Mouse (Mus musculus): ENCODE measurements at regions not wholly inside any gene's neighbourhood (a gene's known extent, or its start where the extent isn't known, plus 50 kb on each side); places are given as distances from the start of the nearest gene placed in this dataset.

GRCm38 (mm10) chr11:31755858-31756257 lies 84.2 kb upstream of the Bod1 start:
- DNase-seq, result no peak
- H3K27ac ChIP-seq (ENCODE audit: control insufficient read depth, insufficient read depth, low read length), result no peak overlapping the region
- H3K4me3 ChIP-seq (ENCODE audit: control insufficient read depth, insufficient read depth, low read length), result no peak overlapping the region
- no peaks in the 10 kb centered on the region for H3K36me3 ChIP-seq (ENCODE audit: control insufficient read depth, insufficient read depth, low read length)
- no peak for TF ChIP-seq CTCF (IDR thresholded peaks at IDR 0.05; ENCODE audit: borderline replicate concordance, control insufficient read depth, extremely low read depth, insufficient read depth, low read length, poor library complexity)
- TF ChIP-seq POLR2A (IDR thresholded peaks at IDR 0.05; ENCODE audit: control insufficient read depth, extremely low read depth, insufficient read depth, low read length, poor library complexity), result no peak
- H3K4me1 ChIP-seq (replicated peaks; ENCODE audit: control insufficient read depth, insufficient read depth, low read length), result peaks cover 20% of the 10 kb centered on the region
- 94% methylated on average over 3 of the region's 3 CpGs for WGBS
- H3K27me3 ChIP-seq (ENCODE audit: control insufficient read depth, insufficient read depth, low read length), result no peaks in the 10 kb centered on the region

- no peak overlapping the region for H3K4me3 ChIP-seq (ENCODE audit: control insufficient read depth, insufficient read depth, low read length)
- no peak for DNase-seq
- H3K4me1 ChIP-seq (replicated peaks; ENCODE audit: control insufficient read depth, insufficient read depth, low read length), result peaks cover 24% of the 10 kb centered on the region
- no peak for TF ChIP-seq CTCF (IDR thresholded peaks at IDR 0.05; ENCODE audit: borderline replicate concordance, control insufficient read depth, extremely low read depth, insufficient read depth, low read length, poor library complexity)
- no peak for TF ChIP-seq POLR2A (IDR thresholded peaks at IDR 0.05; ENCODE audit: control insufficient read depth, extremely low read depth, insufficient read depth, low read length, poor library complexity)
- 85% methylated on average over 10 of the region's 10 CpGs for WGBS
- H3K27me3 ChIP-seq (ENCODE audit: control insufficient read depth, insufficient read depth, low read length), result no peaks in the 10 kb centered on the region
- no peaks in the 10 kb centered on the region for H3K36me3 ChIP-seq (ENCODE audit: control insufficient read depth, insufficient read depth, low read length)
- H3K27ac ChIP-seq (ENCODE audit: control insufficient read depth, insufficient read depth, low read length), result no peak overlapping the region
These were observed 84.9 kb upstream of the Bod1 start for GRCm38 (mm10) chr11:31756355-31757145.

- peak; percentile 52 for DNase-seq
- TF ChIP-seq POLR2A (IDR thresholded peaks at IDR 0.05; ENCODE audit: control insufficient read depth, extremely low read depth, insufficient read depth, low read length, poor library complexity) (no peak), CTCF (IDR thresholded peaks at IDR 0.05; ENCODE audit: borderline replicate concordance, control insufficient read depth, extremely low read depth, insufficient read depth, low read length, poor library complexity) (no peak)
- 38% methylated on average over 9 of the region's 9 CpGs for WGBS
- Histone ChIP-seq H3K27ac (ENCODE audit: control insufficient read depth, insufficient read depth, low read length) (peak overlapping the region; percentile 92), H3K4me1 (replicated peaks; ENCODE audit: control insufficient read depth, insufficient read depth, low read length) (peaks cover 26% of the 10 kb centered on the region), H3K27me3 (ENCODE audit: control insufficient read depth, insufficient read depth, low read length) (no peaks in the 10 kb centered on the region), H3K4me3 (ENCODE audit: control insufficient read depth, insufficient read depth, low read length) (no peak overlapping the region), H3K36me3 (ENCODE audit: control insufficient read depth, insufficient read depth, low read length) (no peaks in the 10 kb centered on the region)
These were observed 88.4 kb upstream of the Bod1 start for GRCm38 (mm10) chr11:31759868-31760765.

- 65% methylated on average over 3 of the region's 3 CpGs for WGBS
- peaks cover 26% of the 10 kb centered on the region for H3K4me1 ChIP-seq (replicated peaks; ENCODE audit: control insufficient read depth, insufficient read depth, low read length)
These were observed 92.2 kb upstream of the Bod1 start for GRCm38 (mm10) chr11:31763856-31764255.

GRCm38 (mm10) chr11:31766296-31766695 lies 94.6 kb upstream of the Bod1 start:
- H3K27me3 ChIP-seq (ENCODE audit: control insufficient read depth, insufficient read depth, low read length), result no peaks in the 10 kb centered on the region
- H3K4me1 ChIP-seq (replicated peaks; ENCODE audit: control insufficient read depth, insufficient read depth, low read length), result peaks cover 2% of the 10 kb centered on the region
- no peak for TF ChIP-seq CTCF (IDR thresholded peaks at IDR 0.05; ENCODE audit: borderline replicate concordance, control insufficient read depth, extremely low read depth, insufficient read depth, low read length, poor library complexity)
- TF ChIP-seq POLR2A (IDR thresholded peaks at IDR 0.05; ENCODE audit: control insufficient read depth, extremely low read depth, insufficient read depth, low read length, poor library complexity), result no peak
- no peak overlapping the region for H3K27ac ChIP-seq (ENCODE audit: control insufficient read depth, insufficient read depth, low read length)
- WGBS, result 94% methylated on average over 5 of the region's 5 CpGs
- DNase-seq, result no peak
- no peaks in the 10 kb centered on the region for H3K36me3 ChIP-seq (ENCODE audit: control insufficient read depth, insufficient read depth, low read length)
- H3K4me3 ChIP-seq (ENCODE audit: control insufficient read depth, insufficient read depth, low read length), result no peak overlapping the region

More at GRCm38 (mm10) chr11:31763856-31764255, 92.2 kb upstream of the Bod1 start:
- Histone ChIP-seq H3K36me3 (ENCODE audit: control insufficient read depth, insufficient read depth, low read length) (no peaks in the 10 kb centered on the region), H3K4me3 (ENCODE audit: control insufficient read depth, insufficient read depth, low read length) (no peak overlapping the region), H3K27ac (ENCODE audit: control insufficient read depth, insufficient read depth, low read length) (no peak overlapping the region), H3K27me3 (ENCODE audit: control insufficient read depth, insufficient read depth, low read length) (no peaks in the 10 kb centered on the region)
- TF ChIP-seq POLR2A (IDR thresholded peaks at IDR 0.05; ENCODE audit: control insufficient read depth, extremely low read depth, insufficient read depth, low read length, poor library complexity) (no peak), CTCF (IDR thresholded peaks at IDR 0.05; ENCODE audit: borderline replicate concordance, control insufficient read depth, extremely low read depth, insufficient read depth, low read length, poor library complexity) (no peak)
- no peak for DNase-seq

- 86% methylated on average over 10 of the region's 10 CpGs for WGBS
- Histone ChIP-seq H3K27me3 (ENCODE audit: control insufficient read depth, insufficient read depth, low read length) (no peaks in the 10 kb centered on the region), H3K36me3 (ENCODE audit: control insufficient read depth, insufficient read depth, low read length) (no peaks in the 10 kb centered on the region), H3K4me3 (ENCODE audit: control insufficient read depth, insufficient read depth, low read length) (no peak overlapping the region), H3K27ac (ENCODE audit: control insufficient read depth, insufficient read depth, low read length) (no peak overlapping the region), H3K4me1 (replicated peaks; ENCODE audit: control insufficient read depth, insufficient read depth, low read length) (0 out of 2 replicates have a peak, but pooled peaks cover 2% of the 10 kb centered on the region)
- DNase-seq, result no peak
- TF ChIP-seq CTCF (IDR thresholded peaks at IDR 0.05; ENCODE audit: borderline replicate concordance, control insufficient read depth, extremely low read depth, insufficient read depth, low read length, poor library complexity), result no peak
- TF ChIP-seq POLR2A (IDR thresholded peaks at IDR 0.05; ENCODE audit: control insufficient read depth, extremely low read depth, insufficient read depth, low read length, poor library complexity), result no peak
These were observed 96.2 kb upstream of the Bod1 start for GRCm38 (mm10) chr11:31767727-31768495.
